Mouse (Mus musculus): ENCODE results near the gene Arhgef2. TPM values are rescaled to one million over a fixed set of nuclear protein-coding genes. Genes with fewer than 3 reads are reported as not detected.
"Not testable (repeated sequence)": the region's sequence is repeated elsewhere in the genome, so short reads cannot be mapped to it uniquely, and the experiment has no call there.

Arhgef2 gene
- polyA plus RNA-seq (2015; fragmentation: Nextera tagmentation; extraction: Ambion mirVana), result 123 and 125 TPM in 2 replicates

- H3K4me1 ChIP-seq (replicated peaks; ENCODE audit: control insufficient read depth, insufficient read depth, low read length); H3K9me3 ChIP-seq (ENCODE audit: control insufficient read depth, low read length); H3K4me3 ChIP-seq (ENCODE audit: low read length); H3K27ac ChIP-seq (ENCODE audit: low read length); ATAC-seq (ENCODE audit: low read depth); H3K4me2 ChIP-seq (ENCODE audit: low read depth, low read length); H3K27me3 ChIP-seq (ENCODE audit: control insufficient read depth, insufficient read depth, low read depth, low read length); H3K9ac ChIP-seq (ENCODE audit: low read length); H3K36me3 ChIP-seq (ENCODE audit: control insufficient read depth, insufficient read depth, low read length): not testable (repeated sequence)
- WGBS, result 95% methylated on average over 2 of the region's 2 CpGs
Observed at GRCm38 (mm10) chr3:88605666-88606065, at the start of gene Arhgef2. TSS of gene Arhgef2 (plus strand) at chr3:88605966.

- H3K27ac ChIP-seq (ENCODE audit: low read length), result no peak overlapping the region
- H3K4me1 ChIP-seq (replicated peaks; ENCODE audit: control insufficient read depth, insufficient read depth, low read length), result peaks cover 20% of the 10 kb centered on the region
- no peak overlapping the region for H3K9ac ChIP-seq (ENCODE audit: low read length)
- peaks cover 44% of the 10 kb centered on the region for H3K36me3 ChIP-seq (ENCODE audit: control insufficient read depth, insufficient read depth, low read length)
- WGBS, result 92% methylated on average over 8 of the region's 8 CpGs
- H3K9me3 ChIP-seq (ENCODE audit: control insufficient read depth, low read length), result no peaks in the 10 kb centered on the region
- H3K27me3 ChIP-seq (ENCODE audit: control insufficient read depth, insufficient read depth, low read depth, low read length), result no peaks in the 10 kb centered on the region
- ATAC-seq (ENCODE audit: low read depth), result no peak
- H3K4me2 ChIP-seq (ENCODE audit: low read depth, low read length), result no peak overlapping the region
- no peak overlapping the region for H3K4me3 ChIP-seq (ENCODE audit: low read length)
Observed at GRCm38 (mm10) chr3:88556616-88557015, 49.1 kb upstream of the Arhgef2 start.

GRCm38 (mm10) chr3:88559596-88559995 is 46.2 kb upstream of the Arhgef2 start:
- no peak overlapping the region for H3K4me3 ChIP-seq (ENCODE audit: low read length)
- no peak overlapping the region for H3K4me2 ChIP-seq (ENCODE audit: low read depth, low read length)
- H3K27me3 ChIP-seq (ENCODE audit: control insufficient read depth, insufficient read depth, low read depth, low read length), result no peaks in the 10 kb centered on the region
- no peak overlapping the region for H3K27ac ChIP-seq (ENCODE audit: low read length)
- ATAC-seq (ENCODE audit: low read depth), result no peak
- H3K9me3 ChIP-seq (ENCODE audit: control insufficient read depth, low read length), result no peaks in the 10 kb centered on the region
- 93% methylated on average over 9 of the region's 9 CpGs for WGBS
- no peak overlapping the region for H3K9ac ChIP-seq (ENCODE audit: low read length)
- peaks cover 11% of the 10 kb centered on the region for H3K4me1 ChIP-seq (replicated peaks; ENCODE audit: control insufficient read depth, insufficient read depth, low read length)
- H3K36me3 ChIP-seq (ENCODE audit: control insufficient read depth, insufficient read depth, low read length), result peaks cover 59% of the 10 kb centered on the region

- H3K4me1 ChIP-seq (replicated peaks; ENCODE audit: control insufficient read depth, insufficient read depth, low read length), result no peaks in the 10 kb centered on the region
- no peaks in the 10 kb centered on the region for H3K9me3 ChIP-seq (ENCODE audit: control insufficient read depth, low read length)
- H3K36me3 ChIP-seq (ENCODE audit: control insufficient read depth, insufficient read depth, low read length), result peaks cover 60% of the 10 kb centered on the region
- no peak overlapping the region for H3K9ac ChIP-seq (ENCODE audit: low read length)
- no peaks in the 10 kb centered on the region for H3K27me3 ChIP-seq (ENCODE audit: control insufficient read depth, insufficient read depth, low read depth, low read length)
- ATAC-seq (ENCODE audit: low read depth), result no peak
- WGBS, result 72% methylated on average over 4 of the region's 4 CpGs
- H3K4me2 ChIP-seq (ENCODE audit: low read depth, low read length), result no peak overlapping the region
- no peak overlapping the region for H3K27ac ChIP-seq (ENCODE audit: low read length)
- no peak overlapping the region for H3K4me3 ChIP-seq (ENCODE audit: low read length)
Observed at GRCm38 (mm10) chr3:88561989-88562388, 43.8 kb upstream of the Arhgef2 start.

- Histone ChIP-seq H3K27me3 (ENCODE audit: control insufficient read depth, insufficient read depth, low read depth, low read length) (no peaks in the 10 kb centered on the region), H3K9me3 (ENCODE audit: control insufficient read depth, low read length) (no peaks in the 10 kb centered on the region), H3K36me3 (ENCODE audit: control insufficient read depth, insufficient read depth, low read length) (peaks cover 67% of the 10 kb centered on the region), H3K9ac (ENCODE audit: low read length) (no peak overlapping the region), H3K27ac (ENCODE audit: low read length) (no peak overlapping the region), H3K4me2 (ENCODE audit: low read depth, low read length) (no peak overlapping the region), H3K4me1 (replicated peaks; ENCODE audit: control insufficient read depth, insufficient read depth, low read length) (no peaks in the 10 kb centered on the region), H3K4me3 (ENCODE audit: low read length) (no peak overlapping the region)
- ATAC-seq (ENCODE audit: low read depth), result peak; percentile 26; the same call in 1 of the 2 replicates
- WGBS, result 66% methylated on average over 4 of the region's 4 CpGs
Observed at GRCm38 (mm10) chr3:88563442-88563841, 42.3 kb upstream of the Arhgef2 start.

- no peaks in the 10 kb centered on the region for H3K27me3 ChIP-seq (ENCODE audit: control insufficient read depth, insufficient read depth, low read depth, low read length)
- WGBS, result 83% methylated on average over 7 of the region's 7 CpGs
- no peak for ATAC-seq (ENCODE audit: low read depth)
- no peaks in the 10 kb centered on the region for H3K9me3 ChIP-seq (ENCODE audit: control insufficient read depth, low read length)
- H3K27ac ChIP-seq (ENCODE audit: low read length), result no peak overlapping the region
- H3K4me1 ChIP-seq (replicated peaks; ENCODE audit: control insufficient read depth, insufficient read depth, low read length), result no peaks in the 10 kb centered on the region
- no peak overlapping the region for H3K4me3 ChIP-seq (ENCODE audit: low read length)
- H3K9ac ChIP-seq (ENCODE audit: low read length), result no peak overlapping the region
- H3K4me2 ChIP-seq (ENCODE audit: low read depth, low read length), result no peak overlapping the region
- H3K36me3 ChIP-seq (ENCODE audit: control insufficient read depth, insufficient read depth, low read length), result peaks cover 67% of the 10 kb centered on the region
Observed at GRCm38 (mm10) chr3:88563966-88564365, 41.8 kb upstream of the Arhgef2 start.

GRCm38 (mm10) chr3:88566116-88566515 is 39.6 kb upstream of the Arhgef2 start:
- Histone ChIP-seq H3K27ac (ENCODE audit: low read length) (no peak overlapping the region), H3K36me3 (ENCODE audit: control insufficient read depth, insufficient read depth, low read length) (peaks cover 56% of the 10 kb centered on the region), H3K9me3 (ENCODE audit: control insufficient read depth, low read length) (no peaks in the 10 kb centered on the region), H3K4me2 (ENCODE audit: low read depth, low read length) (no peak overlapping the region), H3K9ac (ENCODE audit: low read length) (no peak overlapping the region), H3K4me3 (ENCODE audit: low read length) (no peak overlapping the region), H3K27me3 (ENCODE audit: control insufficient read depth, insufficient read depth, low read depth, low read length) (no peaks in the 10 kb centered on the region), H3K4me1 (replicated peaks; ENCODE audit: control insufficient read depth, insufficient read depth, low read length) (no peaks in the 10 kb centered on the region)
- 87% methylated on average over 3 of the region's 3 CpGs for WGBS
- ATAC-seq (ENCODE audit: low read depth), result no peak

- no peak overlapping the region for H3K4me3 ChIP-seq (ENCODE audit: low read length)
- H3K27ac ChIP-seq (ENCODE audit: low read length), result no peak overlapping the region
- no peaks in the 10 kb centered on the region for H3K4me1 ChIP-seq (replicated peaks; ENCODE audit: control insufficient read depth, insufficient read depth, low read length)
- H3K36me3 ChIP-seq (ENCODE audit: control insufficient read depth, insufficient read depth, low read length), result peaks cover 53% of the 10 kb centered on the region
- H3K9me3 ChIP-seq (ENCODE audit: control insufficient read depth, low read length), result no peaks in the 10 kb centered on the region
- no peak for ATAC-seq (ENCODE audit: low read depth)
- no peak overlapping the region for H3K9ac ChIP-seq (ENCODE audit: low read length)
- no peaks in the 10 kb centered on the region for H3K27me3 ChIP-seq (ENCODE audit: control insufficient read depth, insufficient read depth, low read depth, low read length)
- 71% methylated on average over 4 of the region's 4 CpGs for WGBS
- H3K4me2 ChIP-seq (ENCODE audit: low read depth, low read length), result no peak overlapping the region
Observed at GRCm38 (mm10) chr3:88566536-88567061, 39.2 kb upstream of the Arhgef2 start.

GRCm38 (mm10) chr3:88567892-88568291 is 37.9 kb upstream of the Arhgef2 start:
- no peaks in the 10 kb centered on the region for H3K9me3 ChIP-seq (ENCODE audit: control insufficient read depth, low read length)
- no peak overlapping the region for H3K9ac ChIP-seq (ENCODE audit: low read length)
- peaks cover 49% of the 10 kb centered on the region for H3K36me3 ChIP-seq (ENCODE audit: control insufficient read depth, insufficient read depth, low read length)
- no peak overlapping the region for H3K27ac ChIP-seq (ENCODE audit: low read length)
- H3K4me2 ChIP-seq (ENCODE audit: low read depth, low read length), result no peak overlapping the region
- H3K27me3 ChIP-seq (ENCODE audit: control insufficient read depth, insufficient read depth, low read depth, low read length), result no peaks in the 10 kb centered on the region
- 77% methylated on average over 6 of the region's 6 CpGs for WGBS
- no peaks in the 10 kb centered on the region for H3K4me1 ChIP-seq (replicated peaks; ENCODE audit: control insufficient read depth, insufficient read depth, low read length)
- peak; percentile 50; the same call in 1 of the 2 replicates for ATAC-seq (ENCODE audit: low read depth)
- no peak overlapping the region for H3K4me3 ChIP-seq (ENCODE audit: low read length)

- H3K4me1 ChIP-seq (replicated peaks; ENCODE audit: control insufficient read depth, insufficient read depth, low read length), result no peaks in the 10 kb centered on the region
- WGBS, result 95% methylated on average over 2 of the region's 2 CpGs
- H3K9ac ChIP-seq (ENCODE audit: low read length), result no peak overlapping the region
- H3K27ac ChIP-seq (ENCODE audit: low read length), result no peak overlapping the region
- peaks cover 43% of the 10 kb centered on the region for H3K36me3 ChIP-seq (ENCODE audit: control insufficient read depth, insufficient read depth, low read length)
- no peak for ATAC-seq (ENCODE audit: low read depth)
- H3K27me3 ChIP-seq (ENCODE audit: control insufficient read depth, insufficient read depth, low read depth, low read length), result no peaks in the 10 kb centered on the region
- no peak overlapping the region for H3K4me2 ChIP-seq (ENCODE audit: low read depth, low read length)
- no peaks in the 10 kb centered on the region for H3K9me3 ChIP-seq (ENCODE audit: control insufficient read depth, low read length)
- no peak overlapping the region for H3K4me3 ChIP-seq (ENCODE audit: low read length)
Observed at GRCm38 (mm10) chr3:88568615-88569014, 37.2 kb upstream of the Arhgef2 start.
